Mouse (Mus musculus) heart, adult 2 months (tissue): ENCODE results near the gene 1700011L22Rik. TPM values are rescaled to one million over a fixed set of nuclear protein-coding genes. Genes with fewer than 3 reads are reported as not detected.

Source experiments
- DNase-seq, 2 experiments: peaks; one replicate each; pipeline ENCODE4 v3.0.0; 2021
- H3K27ac ChIP-seq: fragments of 200-600 bp; 2 replicates; pipeline ENCODE4 v1.8.1; 2022
- H3K27me3 ChIP-seq: fragments of 200-500 bp; 2 replicates; pipeline ENCODE4 v1.6.1; 2012; ENCODE audit warnings: mild to moderate bottlenecking, low read length, inconsistent platforms, mixed read lengths; ENCODE audit not compliant: control insufficient read depth, insufficient read depth
- H3K36me3 ChIP-seq: fragments of 200-500 bp; 2 replicates; pipeline ENCODE4 v1.6.1; 2012; ENCODE audit warnings: low read length, inconsistent platforms; ENCODE audit not compliant: control insufficient read depth, insufficient read depth
- H3K4me1 ChIP-seq: fragments of 200-500 bp; 2 replicates; pipeline ENCODE4 v1.6.1; 2011; ENCODE audit warnings: low read length; ENCODE audit not compliant: control insufficient read depth, insufficient read depth
- H3K4me3 ChIP-seq: fragments of 200-600 bp; 2 replicates; pipeline ENCODE4 v1.8.1; 2022
- H3K79me2 ChIP-seq: fragments of 200-500 bp; replicated peaks from 2 replicates; pipeline ENCODE4 v1.6.1; 2012; ENCODE audit warnings: mild to moderate bottlenecking, inconsistent platforms, low read length, moderate library complexity, mixed read lengths; ENCODE audit not compliant: control insufficient read depth, insufficient read depth
- H3K9ac ChIP-seq: fragments of 200-500 bp; 2 replicates; pipeline ENCODE4 v1.6.1; 2012; ENCODE audit warnings: low read depth, mild to moderate bottlenecking, control low read depth, inconsistent platforms, low read length, mixed read lengths
- CTCF ChIP-seq: fragments of 200-600 bp; IDR thresholded peaks from 2 replicates; pipeline ENCODE4 v1.8.1; 2022; ENCODE audit warnings: antibody characterized with exemption, mild to moderate bottlenecking, moderate library complexity
- EP300 ChIP-seq: fragments of 200-500 bp; IDR thresholded peaks from 2 replicates; pipeline ENCODE4 v1.6.1; 2011; ENCODE audit warnings: low read depth, low read length, control low read depth; ENCODE audit not compliant: insufficient read depth
- POLR2A ChIP-seq: fragments of 200-500 bp; IDR thresholded peaks from 2 replicates; pipeline ENCODE4 v1.6.1; 2011; ENCODE audit warnings: mild to moderate bottlenecking, low read depth, low read length, control low read depth; ENCODE audit not compliant: insufficient read depth
- WGBS: fragments of 180-500 bp; shearing (Covaris S2); methylation state at CpG from one replicate; pipeline ENCODE4 v1.1.7; 2018; 5-methylcytosine and 5-hydroxymethylcytosine counted together
- intact Hi-C: fragments of 180-260 bp; cut with DNase I; formaldehyde crosslinking; loops from one replicate; pipeline ENCODE4 v1.15.1; 2025
- polyA plus RNA-seq: library from polyadenylated mRNA; depleted of rRNA; stranded (reverse); fragments of >200 nt; gene quantifications from 2 replicates; pipeline ENCODE4 v1.2.3, GENCODE M21; 2012
- total RNA-seq, 2 experiments: library from RNA; stranded (reverse); gene quantifications; 2 replicates each; pipeline ENCODE4 v1.2.3; 2021

1700011L22Rik gene
- total and polyA plus RNA-seq, 3 experiments, result not detected

DNA sequence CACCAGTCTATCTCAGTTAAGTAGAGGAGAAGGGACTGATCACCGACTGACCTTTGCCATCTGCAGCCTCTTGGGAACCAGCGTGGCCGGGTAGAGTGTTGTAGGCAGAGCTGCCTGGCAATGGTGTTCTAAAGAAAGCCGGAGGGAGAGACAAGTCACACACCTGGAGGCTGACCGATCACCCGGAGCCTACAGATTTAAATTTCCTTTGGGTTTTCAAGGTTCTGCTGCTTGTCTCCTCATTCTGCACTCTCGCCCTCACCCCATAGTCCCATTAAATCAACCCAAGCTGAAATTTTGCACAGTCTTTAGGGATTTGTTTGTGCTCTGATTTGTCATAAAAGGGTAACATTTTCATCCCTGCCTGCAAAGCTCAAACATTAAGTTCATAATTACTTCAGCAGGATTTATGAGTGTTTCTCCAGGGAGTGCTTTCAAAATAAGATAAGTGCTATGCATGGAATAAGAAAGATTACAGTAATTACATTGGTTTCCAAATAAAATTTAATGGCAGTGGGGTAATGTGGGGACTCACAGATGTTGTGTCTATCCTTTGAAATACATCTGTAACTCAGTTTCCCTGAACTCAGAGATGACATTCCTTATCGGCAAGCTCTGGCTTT, 19.0 kb downstream of the 1700011L22Rik start:
- no peak for TF ChIP-seq EP300
- no peak for TF ChIP-seq POLR2A
- TF ChIP-seq CTCF, result no peak
- no peak for DNase-seq
- no peaks in the 10 kb centered on the region for H3K36me3 ChIP-seq
- H3K4me1 ChIP-seq, result no peaks in the 10 kb centered on the region
- H3K27me3 ChIP-seq, result no peaks in the 10 kb centered on the region
- H3K9ac ChIP-seq, result no peak overlapping the region
- intact Hi-C loops, result no loop called here
- no peak overlapping the region for H3K4me3 ChIP-seq
- no peak overlapping the region for H3K27ac ChIP-seq
- WGBS, result 86% methylated on average over 8 of the region's 8 CpGs
- H3K79me2 ChIP-seq, result no peaks in the 10 kb centered on the region

DNA sequence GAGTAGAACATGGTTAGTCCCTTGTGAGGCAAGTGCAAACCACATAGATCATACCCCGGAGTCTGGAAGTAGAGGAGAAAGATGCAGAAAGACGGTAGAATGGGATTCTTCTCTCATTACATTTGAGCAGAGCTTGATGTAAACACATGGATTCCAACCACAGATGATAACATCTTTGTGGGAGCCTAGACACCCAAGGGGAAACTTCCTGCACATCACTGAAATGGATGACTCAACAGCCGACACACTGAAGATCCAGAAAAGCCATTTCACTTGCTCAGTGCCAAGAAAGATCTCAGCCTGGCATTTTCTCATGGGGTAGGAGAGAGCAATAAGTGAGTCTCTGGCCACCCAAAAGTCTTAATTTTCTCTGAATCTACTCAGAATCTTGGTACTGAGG, 20.5 kb downstream of the 1700011L22Rik start:
- intact Hi-C loops, result no loop called here
- Histone ChIP-seq H3K36me3 (no peaks in the 10 kb centered on the region), H3K4me3 (no peak overlapping the region), H3K27ac (no peak overlapping the region), H3K4me1 (no peaks in the 10 kb centered on the region), H3K79me2 (no peaks in the 10 kb centered on the region), H3K27me3 (no peaks in the 10 kb centered on the region), H3K9ac (no peak overlapping the region)
- no peak for DNase-seq
- TF ChIP-seq EP300 (no peak), CTCF (no peak), POLR2A (no peak)
- 87% methylated on average over 3 of the region's 3 CpGs for WGBS

GRCm38 (mm10) chr8:79227194-79227593, 21.2 kb downstream of the 1700011L22Rik start:
- TF ChIP-seq EP300, result no peak
- no peak for TF ChIP-seq POLR2A
- TF ChIP-seq CTCF, result no peak
- Histone ChIP-seq H3K27me3 (no peaks in the 10 kb centered on the region), H3K9ac (no peak overlapping the region), H3K4me1 (no peaks in the 10 kb centered on the region), H3K36me3 (no peaks in the 10 kb centered on the region), H3K4me3 (no peak overlapping the region), H3K27ac (no peak overlapping the region), H3K79me2 (no peaks in the 10 kb centered on the region)
- 74% methylated on average over 4 of the region's 4 CpGs for WGBS
- no peak for DNase-seq
- intact Hi-C loops, result no loop called here

GRCm38 (mm10) chr8:79226046-79226445, 22.3 kb downstream of the 1700011L22Rik start:
- no peak overlapping the region for H3K9ac ChIP-seq
- 79% methylated on average over 3 of the region's 3 CpGs for WGBS
- DNase-seq, result no peak
- H3K4me1 ChIP-seq, result no peaks in the 10 kb centered on the region
- H3K36me3 ChIP-seq, result no peaks in the 10 kb centered on the region
- no peak overlapping the region for H3K4me3 ChIP-seq
- H3K27ac ChIP-seq, result no peak overlapping the region
- H3K27me3 ChIP-seq, result no peaks in the 10 kb centered on the region
- intact Hi-C loops, result no loop called here
- H3K79me2 ChIP-seq, result no peaks in the 10 kb centered on the region
- TF ChIP-seq POLR2A (no peak), EP300 (no peak), CTCF (no peak)

GRCm38 (mm10) chr8:79225586-79225985, 22.8 kb downstream of the 1700011L22Rik start:
- 66% methylated on average over 7 of the region's 7 CpGs for WGBS
- Histone ChIP-seq H3K4me3 (no peak overlapping the region), H3K9ac (no peak overlapping the region), H3K36me3 (no peaks in the 10 kb centered on the region), H3K27ac (no peak overlapping the region), H3K4me1 (no peaks in the 10 kb centered on the region), H3K79me2 (no peaks in the 10 kb centered on the region), H3K27me3 (no peaks in the 10 kb centered on the region)
- no peak for TF ChIP-seq EP300
- no peak for TF ChIP-seq CTCF
- no peak for TF ChIP-seq POLR2A
- intact Hi-C loops, result no loop called here
- peak in 1 of 2 experiments; percentile 39 for DNase-seq

GRCm38 (mm10) chr8:79224363-79224762, 24.0 kb downstream of the 1700011L22Rik start:
- H3K27ac ChIP-seq, result no peak overlapping the region
- 94% methylated on average over 9 of the region's 9 CpGs for WGBS
- DNase-seq, result no peak
- intact Hi-C loops, result loop anchor here (5.0 kb wide), 1 partner anchor 932 kb away; no protein-coding TSS in a partner anchor
- no peak overlapping the region for H3K9ac ChIP-seq
- H3K79me2 ChIP-seq, result no peaks in the 10 kb centered on the region
- H3K4me1 ChIP-seq, result no peaks in the 10 kb centered on the region
- H3K4me3 ChIP-seq, result no peak overlapping the region
- no peaks in the 10 kb centered on the region for H3K27me3 ChIP-seq
- H3K36me3 ChIP-seq, result no peaks in the 10 kb centered on the region
- TF ChIP-seq POLR2A (no peak), CTCF (no peak), EP300 (no peak)
